Mouse (Mus musculus): Measurements from ENCODE around the gene Ttc28.

DNA sequence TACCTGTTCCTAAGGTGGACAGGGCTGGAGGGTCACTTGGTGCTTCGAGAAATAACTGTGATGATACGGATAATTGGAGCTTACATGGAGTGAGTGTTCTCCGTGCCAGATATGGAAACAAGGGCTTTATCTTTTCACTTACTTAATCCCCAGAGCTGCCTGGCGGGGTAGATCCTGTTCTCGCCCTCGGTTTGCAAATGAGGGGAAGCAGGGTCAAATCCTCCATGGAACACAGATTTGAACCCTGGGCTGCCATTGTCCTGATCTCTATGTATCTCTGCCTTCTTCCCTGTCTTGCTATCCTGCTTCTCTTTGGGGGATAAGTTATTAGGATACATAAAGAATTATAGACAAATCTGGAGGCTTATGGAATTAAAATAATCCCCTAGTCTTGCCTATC, 257.7 kb downstream of the Ttc28 start:
- TF ChIP-seq POLR2A (IDR thresholded peaks at IDR 0.05; ENCODE audit: low read depth, low read length): no peak
- TF ChIP-seq CTCF (IDR thresholded peaks at IDR 0.05; ENCODE audit: extremely low read depth, insufficient read depth, insufficient read length, insufficient replicate concordance): no peak

All from spleen, adult 2 months (tissue).